Mouse (Mus musculus) megakaryocyte, embryonic 14.5 days (primary cell): ENCODE results near the gene Usp46.

Source experiments
- FLI1 ChIP-seq: IDR thresholded peaks from 2 replicates; pipeline ENCODE4 v1.6.1; 2012; ENCODE audit warnings: low read length, inconsistent platforms, mixed read lengths
- GATA1 ChIP-seq: IDR thresholded peaks from 3 replicates; pipeline ENCODE4 v1.6.1; 2012; ENCODE audit warnings: mixed read lengths, low read length, inconsistent platforms, borderline replicate concordance

DNA sequence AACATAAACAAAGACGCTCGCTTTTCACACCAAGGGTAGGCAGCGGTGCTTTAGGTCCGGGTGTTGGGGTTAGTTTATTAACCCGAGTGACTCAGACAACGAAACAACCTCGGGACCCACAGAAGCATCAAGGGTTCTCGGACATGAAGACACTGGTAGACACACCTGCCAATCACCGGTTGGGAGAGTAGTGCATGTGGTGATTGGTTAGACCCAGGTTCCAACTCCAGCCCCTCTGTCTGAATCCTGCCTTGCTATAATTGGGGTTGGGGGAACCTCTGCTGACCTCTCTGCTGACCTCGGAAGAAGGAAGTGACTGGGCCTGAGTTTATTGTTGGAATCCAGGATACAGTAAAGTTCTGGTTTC is 29.6 kb upstream of the Usp46 start:
- TF ChIP-seq GATA1: no peak
- TF ChIP-seq FLI1: no peak
